Mouse (Mus musculus) CH12.LX (cell line): Measurements from ENCODE around the gene Arl6ip5. TPM values are rescaled to one million over a fixed set of nuclear protein-coding genes. Genes with fewer than 3 reads are reported as not detected.

ENCODE experiments used
- DNase-seq: peaks from one replicate; pipeline ENCODE4 v3.0.0-alpha.2; 2013; ENCODE audit errors: extremely low read depth
- H3K27ac ChIP-seq: 2 replicates; pipeline ENCODE4 v1.5.1; 2012; ENCODE audit warnings: low read depth, mild to moderate bottlenecking, control low read depth, moderate library complexity; ENCODE audit not compliant: insufficient read depth
- H3K27me3 ChIP-seq: replicated peaks from 2 replicates; pipeline ENCODE3; 2012; ENCODE audit warnings: inconsistent platforms
- H3K36me3 ChIP-seq, 2 experiments: replicated peaks in 1 of 2; 2 replicates each; pipeline versions ENCODE3 to v1.6.1; 2012; ENCODE audit warnings: inconsistent platforms in 1 of 2, low read length in 1 of 2, mild to moderate bottlenecking in 1 of 2, mixed read lengths in 1 of 2, moderate library complexity in 1 of 2; ENCODE audit not compliant: control insufficient read depth in 1 of 2, insufficient read depth in 1 of 2
- H3K4me1 ChIP-seq, 2 experiments: 2 replicates each; pipeline ENCODE4 v1.6.1; 2012; ENCODE audit warnings: inconsistent platforms in 1 of 2, moderate library complexity in 1 of 2; ENCODE audit not compliant: insufficient read depth in 2 of 2, control insufficient read depth in 1 of 2
- H3K4me2 ChIP-seq: 2 replicates; pipeline ENCODE4 v1.6.1; 2012; ENCODE audit warnings: low read depth, mild to moderate bottlenecking, control low read depth; ENCODE audit not compliant: poor library complexity, insufficient read depth, severe bottlenecking
- H3K4me3 ChIP-seq, 3 experiments: fragments of 150-350 bp in 1 of 3; sonication (generic) in 1 of 3; replicated peaks in 1 of 3; 2 replicates each; pipeline versions ENCODE3 to v1.5.1; 2011 to 2012; ENCODE audit warnings: low read depth in 2 of 3, low read length in 2 of 3, mild to moderate bottlenecking in 2 of 3, moderate library complexity in 2 of 3, control low read depth in 1 of 3, improper control_type of control experiment in 1 of 3, inconsistent platforms in 1 of 3, mixed read lengths in 1 of 3; ENCODE audit not compliant: poor library complexity in 1 of 3
- H3K79me2 ChIP-seq: replicated peaks from 2 replicates; pipeline ENCODE4 v1.6.1; 2012; ENCODE audit warnings: mild to moderate bottlenecking, moderate library complexity; ENCODE audit not compliant: control insufficient read depth, poor library complexity, insufficient read depth, severe bottlenecking; ENCODE audit errors: extremely low read depth
- H3K9ac ChIP-seq: 2 replicates; pipeline ENCODE4 v1.6.1; 2012; ENCODE audit warnings: low read depth, mild to moderate bottlenecking, control low read depth, moderate library complexity; ENCODE audit not compliant: insufficient read depth
- H3K9me3 ChIP-seq: replicated peaks from 2 replicates; pipeline ENCODE3; 2012; ENCODE audit warnings: low read length, inconsistent platforms, mixed read lengths
- BHLHE40 ChIP-seq: IDR thresholded peaks from 2 replicates; pipeline ENCODE4 v1.6.1; 2011; ENCODE audit warnings: mild to moderate bottlenecking, low read depth, low read length, improper control_type of control experiment
- CHD1 ChIP-seq: IDR thresholded peaks from 2 replicates; pipeline ENCODE4 v1.6.1; 2012; ENCODE audit warnings: low read depth, low read length, improper control_type of control experiment, inconsistent platforms
- CHD2 ChIP-seq: IDR thresholded peaks from 2 replicates; pipeline ENCODE4 v1.6.1; 2011; ENCODE audit warnings: low read length, improper control_type of control experiment
- E2F4 ChIP-seq: IDR thresholded peaks from 2 replicates; pipeline ENCODE4 v1.6.1; 2011; ENCODE audit warnings: low read depth, low read length, improper control_type of control experiment; ENCODE audit not compliant: insufficient replicate concordance
- EP300 ChIP-seq: IDR thresholded peaks from 2 replicates; pipeline ENCODE4 v1.6.1; 2011; ENCODE audit warnings: low read length, improper control_type of control experiment
- ETS1 ChIP-seq: conservative IDR thresholded peaks from 2 replicates; pipeline ENCODE4 v1.6.1; 2012; ENCODE audit warnings: low read depth, mild to moderate bottlenecking, inconsistent platforms, low read length, improper control_type of control experiment, moderate library complexity
- JUN ChIP-seq: IDR thresholded peaks from 2 replicates; pipeline ENCODE4 v1.6.1; 2011; ENCODE audit warnings: low read depth, mild to moderate bottlenecking, low read length, improper control_type of control experiment, moderate library complexity; ENCODE audit not compliant: insufficient read depth
- JUND ChIP-seq: conservative IDR thresholded peaks from 2 replicates; pipeline ENCODE4 v1.6.1; 2011; ENCODE audit warnings: low read depth, low read length, improper control_type of control experiment
- MAX ChIP-seq: IDR thresholded peaks from 2 replicates; pipeline ENCODE4 v1.6.1; 2011; ENCODE audit warnings: low read length, improper control_type of control experiment
- MEF2A ChIP-seq: IDR thresholded peaks from 2 replicates; pipeline ENCODE4 v1.6.1; 2014; ENCODE audit warnings: low read depth, mild to moderate bottlenecking, inconsistent platforms, low read length, improper control_type of control experiment, borderline replicate concordance
- MYC ChIP-seq: IDR thresholded peaks from 2 replicates; pipeline ENCODE4 v1.6.1; 2011; ENCODE audit warnings: low read depth, mild to moderate bottlenecking, improper control_type of control experiment, low read length
- NELFE ChIP-seq: IDR thresholded peaks from 2 replicates; pipeline ENCODE4 v1.6.1; 2011; ENCODE audit warnings: low read depth, low read length, improper control_type of control experiment
- PAX5 ChIP-seq: IDR thresholded peaks from 2 replicates; pipeline ENCODE4 v1.6.1; 2012; ENCODE audit warnings: low read length, inconsistent platforms, mixed read lengths
- POLR2A ChIP-seq: IDR thresholded peaks from 2 replicates; pipeline ENCODE4 v1.6.1; 2011; ENCODE audit warnings: low read depth, mild to moderate bottlenecking, improper control_type of control experiment, low read length
- POLR2AphosphoS2 ChIP-seq: IDR thresholded peaks from 2 replicates; pipeline ENCODE4 v1.6.1; 2011; ENCODE audit warnings: low read depth, low read length, improper control_type of control experiment
- RAD21 ChIP-seq: IDR thresholded peaks from 2 replicates; pipeline ENCODE4 v1.6.1; 2011; ENCODE audit warnings: low read depth, mild to moderate bottlenecking, low read length, improper control_type of control experiment, moderate library complexity
- RCOR1 ChIP-seq: conservative IDR thresholded peaks from 2 replicates; pipeline ENCODE4 v1.6.1; 2012; ENCODE audit warnings: low read depth, mild to moderate bottlenecking, inconsistent platforms, low read length, improper control_type of control experiment
- TBP ChIP-seq: conservative IDR thresholded peaks from 2 replicates; pipeline ENCODE4 v1.6.1; 2011; ENCODE audit warnings: low read depth, low read length, improper control_type of control experiment
- TCF12 ChIP-seq: IDR thresholded peaks from 2 replicates; pipeline ENCODE4 v1.6.1; 2014; ENCODE audit warnings: low read depth, mild to moderate bottlenecking, inconsistent platforms, low read length, improper control_type of control experiment
- USF1 ChIP-seq: IDR thresholded peaks from 2 replicates; pipeline ENCODE4 v1.6.1; 2014; ENCODE audit warnings: low read depth, mild to moderate bottlenecking, inconsistent platforms, low read length, improper control_type of control experiment
- ZC3H11A ChIP-seq: IDR thresholded peaks from 2 replicates; pipeline ENCODE4 v1.6.1; 2012; ENCODE audit warnings: low read depth, mild to moderate bottlenecking, inconsistent platforms, low read length, improper control_type of control experiment
- ZNF384 ChIP-seq: IDR thresholded peaks from 2 replicates; pipeline ENCODE4 v1.6.1; 2012; ENCODE audit warnings: low read depth, low read length, improper control_type of control experiment, inconsistent platforms
- dilution Hi-C: fragments of 300-500 bp; cut with MboI; formaldehyde crosslinking; loops from 2 replicates; pipeline ENCODE4 v1.14.3; 2020; ENCODE audit warnings: low sequenced_read_pairs; ENCODE audit not compliant: extremely low pct_unique_long_range_greater_than_20kb, extremely low pct_ligation_motif_present
- in situ Hi-C: fragments of 300-500 bp; cut with MboI; formaldehyde crosslinking; loops from 3 replicates; pipeline ENCODE4 v1.14.3; 2019; ENCODE audit warnings: low sequenced_read_pairs, low pct_ligation_motif_present, low pct_unique_long_range_greater_than_20kb, mixed read lengths
- polyA plus RNA-seq: library from polyadenylated mRNA; unstranded; fragments of >175 nt; gene quantifications from 2 replicates; pipeline ENCODE4 v1.2.1, GENCODE M21; 2012; ENCODE audit warnings: low read depth; ENCODE audit not compliant: insufficient read length
- total RNA-seq, 2 experiments: library from RNA; depleted of rRNA; stranded (reverse); fragments of 300-350 nt in 1 of 2; fragments of >200 nt in 1 of 2; gene quantifications; 2 replicates each; pipeline ENCODE4 v1.2.3; 2012 to 2014

Arl6ip5 gene
- total and polyA plus RNA-seq, 3 experiments: 43.6 to 135 (median 118) TPM

GRCm38 (mm10) chr6:97223566-97223965, 13.1 kb downstream of the Arl6ip5 start:
- no peaks in the 10 kb centered on the region for H3K9me3 ChIP-seq
- DNase-seq: no peak
- H3K27me3 ChIP-seq: no peaks in the 10 kb centered on the region
- H3K4me2 ChIP-seq: no peak overlapping the region
- 0 out of 2 replicates have a peak overlapping the region, but pooled peaks have one; percentile 2 for H3K27ac ChIP-seq
- peaks cover 28% of the 10 kb centered on the region for H3K79me2 ChIP-seq
- TF ChIP-seq POLR2AphosphoS2 (no peak), E2F4 (no peak)
- peaks cover 15 to 67% of the 10 kb centered on the region in 2 experiments for H3K36me3 ChIP-seq
- no peak overlapping the region for H3K9ac ChIP-seq
- H3K4me1 ChIP-seq: peaks cover 8 to 56% of the 10 kb centered on the region in 2 experiments
- dilution Hi-C loops (no loop called here), in situ Hi-C loops (loop anchor here (25.0 kb wide), 1 partner anchor 614 kb away; no protein-coding TSS in a partner anchor)
- peak overlapping the region in 1 of 3 experiments; percentile 6 for H3K4me3 ChIP-seq

- H3K4me2 ChIP-seq: no peak overlapping the region
- no peak overlapping the region for H3K4me3 ChIP-seq
- H3K27ac ChIP-seq: no peak overlapping the region
- peaks cover 22% of the 10 kb centered on the region for H3K79me2 ChIP-seq
- peaks cover 20 to 68% of the 10 kb centered on the region in 2 experiments for H3K36me3 ChIP-seq
- no peaks in the 10 kb centered on the region for H3K27me3 ChIP-seq
- TF ChIP-seq JUN (no peak), TCF12 (no peak), RAD21 (no peak), JUND (no peak), NELFE (no peak), EP300 (no peak), ZC3H11A (no peak), POLR2A (no peak), ZNF384 (no peak), PAX5 (no peak)
- H3K9ac ChIP-seq: no peak overlapping the region
- peaks cover 8 to 55% of the 10 kb centered on the region in 2 experiments for H3K4me1 ChIP-seq
- no peak for DNase-seq
- in situ Hi-C loops: loop anchor here (25.0 kb wide), 1 partner anchor 613 kb away; no protein-coding TSS in a partner anchor
- dilution Hi-C loops: no loop called here
- H3K9me3 ChIP-seq: no peaks in the 10 kb centered on the region
Observed at GRCm38 (mm10) chr6:97224505-97224904, 14.0 kb downstream of the Arl6ip5 start.

- DNase-seq: no peak
- Histone ChIP-seq H3K79me2 (peaks cover 22% of the 10 kb centered on the region), H3K36me3 (peaks cover 33 to 73% of the 10 kb centered on the region in 2 experiments), H3K4me3 (no peak overlapping the region), H3K4me2 (no peak overlapping the region), H3K27ac (no peak overlapping the region), H3K27me3 (no peaks in the 10 kb centered on the region), H3K9me3 (no peaks in the 10 kb centered on the region), H3K9ac (no peak overlapping the region), H3K4me1 (peaks cover 8 to 44% of the 10 kb centered on the region in 2 experiments)
- TF ChIP-seq MYC: no peak
- no peak for TF ChIP-seq ETS1
- no peak for TF ChIP-seq JUN
- no peak for TF ChIP-seq E2F4
- TF ChIP-seq CHD1: no peak
- TF ChIP-seq CHD2: no peak
- no peak for TF ChIP-seq TBP
- no peak for TF ChIP-seq USF1
- no peak for TF ChIP-seq TCF12
- TF ChIP-seq MAX: no peak
- TF ChIP-seq BHLHE40: no peak
- no peak for TF ChIP-seq RCOR1
- TF ChIP-seq MEF2A: no peak
- no peak for TF ChIP-seq EP300
- dilution Hi-C loops (no loop called here), in situ Hi-C loops (no loop called here)
Observed at GRCm38 (mm10) chr6:97226083-97226491, 15.6 kb downstream of the Arl6ip5 start.
